Mouse (Mus musculus) hindbrain, embryonic 16.5 days (tissue): ENCODE measurements around the gene Mlst8. TPM values are rescaled to one million over a fixed set of nuclear protein-coding genes. Genes with fewer than 3 reads are reported as not detected.

Experiments used
- ATAC-seq: fragments of 200-750 bp; cut with Nextera tagmentation; 2 replicates; pipeline ENCODE4 v1.8.0; 2017; ENCODE audit warnings: moderate TSS enrichment, moderate library complexity
- H3K27ac ChIP-seq: fragments of 300-500 bp; sonication (generic); 2 replicates; pipeline ENCODE4 v1.5.1; 2014; ENCODE audit warnings: low read depth, mild to moderate bottlenecking, control low read depth, low read length, moderate library complexity
- H3K27me3 ChIP-seq: fragments of 300-500 bp; sonication (generic); replicated peaks from 2 replicates; pipeline ENCODE4 v1.6.1; 2014; ENCODE audit warnings: low read length; ENCODE audit not compliant: control insufficient read depth, insufficient read depth
- H3K36me3 ChIP-seq: fragments of 300-500 bp; sonication (generic); 2 replicates; pipeline ENCODE4 v1.6.1; 2014; ENCODE audit warnings: mild to moderate bottlenecking, low read length, moderate library complexity, mixed read lengths; ENCODE audit not compliant: control insufficient read depth, insufficient read depth
- H3K4me1 ChIP-seq: fragments of 300-500 bp; sonication (generic); 2 replicates; pipeline ENCODE4 v1.6.1; 2014; ENCODE audit warnings: low read depth, low read length; ENCODE audit not compliant: control insufficient read depth, insufficient read depth
- H3K4me2 ChIP-seq: fragments of 300-500 bp; sonication (generic); 2 replicates; pipeline ENCODE4 v1.6.1; 2014; ENCODE audit warnings: mild to moderate bottlenecking, low read length, control low read depth, moderate library complexity
- H3K4me3 ChIP-seq: fragments of 300-500 bp; sonication (generic); 2 replicates; pipeline ENCODE4 v1.5.1; 2014; ENCODE audit warnings: mild to moderate bottlenecking, low read length, control low read depth, moderate library complexity
- H3K9ac ChIP-seq: fragments of 300-500 bp; sonication (generic); 2 replicates; pipeline ENCODE4 v1.6.1; 2014; ENCODE audit warnings: low read depth, mild to moderate bottlenecking, control low read depth, low read length, moderate library complexity
- H3K9me3 ChIP-seq: fragments of 300-500 bp; sonication (generic); 2 replicates; pipeline ENCODE4 v1.6.1; 2014; ENCODE audit warnings: mild to moderate bottlenecking, low read length, moderate library complexity; ENCODE audit not compliant: control insufficient read depth
- WGBS: fragments of 180-500 bp; shearing (Covaris S2); extraction: QIAGEN DNeasy Blood & Tissue Kit; methylation state at CpG from one replicate; pipeline ENCODE4 v1.1.7; 2014; 5-methylcytosine and 5-hydroxymethylcytosine counted together
- polyA plus RNA-seq: library from polyadenylated mRNA; unstranded; fragments of >200 nt; fragmentation: Nextera tagmentation; extraction: Ambion mirVana; gene quantifications from 2 replicates; pipeline ENCODE4 v1.2.1, GENCODE M21; 2015

Mlst8 gene
- polyA plus RNA-seq = 36.2 and 39.3 TPM in 2 replicates

DNA sequence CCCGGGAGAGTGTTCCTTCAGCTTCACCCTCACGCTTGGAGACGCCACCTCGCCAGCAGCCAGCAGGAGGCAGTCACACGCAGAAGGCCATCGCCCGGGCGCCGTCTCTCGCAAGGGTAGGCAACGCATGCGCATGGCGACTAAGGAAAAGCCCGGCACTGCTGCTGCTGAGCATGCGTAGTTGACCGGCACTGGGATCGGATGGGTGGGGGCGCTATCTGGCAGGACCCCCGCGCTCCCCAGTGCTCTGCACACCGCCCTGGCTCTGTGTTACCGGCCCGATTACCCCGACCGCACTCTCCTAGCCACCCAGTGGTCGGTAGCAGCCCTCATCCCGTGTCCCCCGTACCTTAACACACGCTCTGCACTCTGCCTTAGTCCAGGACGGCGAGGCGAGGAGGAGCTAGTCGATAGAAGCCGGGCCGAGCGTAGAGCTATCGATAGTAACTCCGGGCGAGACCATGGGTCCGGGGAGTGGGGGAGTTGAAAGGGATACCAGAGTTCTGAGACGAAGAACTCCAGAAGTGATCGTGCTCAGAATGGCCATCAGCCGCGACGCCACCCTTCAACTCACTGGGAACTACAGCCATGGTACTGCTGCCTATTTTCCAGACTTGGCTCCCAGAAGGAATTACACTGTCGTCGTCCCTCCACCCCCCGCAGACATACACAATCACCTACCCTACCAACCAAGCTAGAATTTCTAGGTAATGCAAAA, at the start of gene Mlst8:
Mlst8 (minus strand) TSS at position 416 of the 718 bp plus-strand sequence.
- H3K27ac ChIP-seq = peak within 1 kb of the TSS; percentile 98
- H3K9ac ChIP-seq = peak within 1 kb of the TSS; percentile 74
- ATAC-seq = peak; percentile 95
- under 1% methylated on average over 48 of the region's 48 CpGs for WGBS
- no peaks in the 10 kb centered on the region for H3K9me3 ChIP-seq
- peaks cover 20% of the 10 kb centered on the region for H3K36me3 ChIP-seq
- H3K4me1 ChIP-seq = peaks cover 17% of the 10 kb centered on the region
- no peaks in the 10 kb centered on the region for H3K27me3 ChIP-seq
- peak within 1 kb of the TSS; percentile 61 for H3K4me2 ChIP-seq
- peak within 1 kb of the TSS; percentile 56 for H3K4me3 ChIP-seq

DNA sequence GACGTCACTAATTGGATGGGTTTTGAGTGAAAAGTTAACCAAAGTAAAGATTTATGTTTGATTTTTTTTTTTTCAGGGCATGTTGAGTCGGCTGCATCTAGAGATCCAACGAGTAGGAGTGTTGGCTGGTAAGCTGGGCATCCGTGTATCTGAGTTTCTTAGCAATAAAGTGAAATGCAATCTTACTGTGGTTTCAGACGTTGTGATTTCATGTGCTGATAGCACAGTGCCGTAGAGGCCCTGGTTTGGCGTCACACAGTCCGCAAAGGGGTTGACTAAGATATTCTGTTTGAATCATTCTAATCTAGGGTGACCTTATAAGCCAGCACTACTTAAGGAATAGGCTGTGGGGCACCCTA, 49.7 kb upstream of the Mlst8 start:
- H3K27me3 ChIP-seq = no peaks in the 10 kb centered on the region
- H3K4me2 ChIP-seq = peak overlapping the region; percentile 71
- H3K9me3 ChIP-seq = no peaks in the 10 kb centered on the region
- H3K36me3 ChIP-seq = no peaks in the 10 kb centered on the region; the same call in 1 of the 2 replicates
- under 1% methylated on average over 8 of the region's 8 CpGs for WGBS
- no peak for ATAC-seq
- peak overlapping the region; percentile 94 for H3K4me3 ChIP-seq
- peak overlapping the region; percentile 70 for H3K9ac ChIP-seq
- peaks cover 51% of the 10 kb centered on the region for H3K4me1 ChIP-seq
- H3K27ac ChIP-seq = peak overlapping the region; percentile 78

DNA sequence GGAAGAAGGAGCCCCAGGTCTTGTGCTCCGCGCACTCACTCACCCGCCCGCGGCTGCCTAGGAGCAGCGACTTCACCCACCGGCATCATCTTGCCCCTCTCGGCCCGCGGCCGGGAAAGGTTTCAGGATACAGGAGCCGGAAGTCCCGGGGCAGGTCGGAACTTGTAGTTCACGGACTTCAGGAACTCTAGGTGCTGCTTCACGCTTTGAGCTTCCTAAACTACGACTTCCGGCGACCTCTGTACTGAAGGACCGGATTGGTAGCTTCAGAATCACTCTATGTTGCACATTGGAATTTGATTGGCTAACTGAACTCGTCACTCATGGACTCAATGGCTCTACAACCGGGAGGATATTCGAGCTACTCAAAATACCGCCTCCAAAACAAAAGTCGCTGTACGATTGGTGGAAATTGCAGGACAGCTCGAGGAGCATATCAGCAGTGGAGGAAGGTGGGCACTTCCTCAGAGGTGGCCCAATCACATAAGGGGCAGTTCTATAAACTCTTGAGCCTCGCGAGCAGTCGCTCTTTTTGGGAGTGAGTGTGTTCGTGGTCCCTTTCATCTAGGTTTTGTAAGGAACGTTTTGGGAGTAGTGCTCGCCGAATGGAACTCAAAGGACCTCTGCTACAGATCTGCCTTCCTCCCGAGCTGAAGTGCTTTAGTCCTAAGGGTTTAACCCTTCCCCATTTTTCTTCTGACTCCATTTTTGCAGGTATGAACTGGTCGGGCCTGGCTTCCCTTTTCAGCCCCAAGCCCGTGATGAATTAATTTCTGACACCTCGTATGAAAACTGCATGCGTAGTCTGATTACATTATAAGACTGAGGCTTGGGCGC, 49.1 kb upstream of the Mlst8 start, which contains the start of gene Traf7:
Traf7 (minus strand) TSS at position 216 of the 837 bp plus-strand sequence.
- Histone ChIP-seq H3K36me3 (no peaks in the 10 kb centered on the region; the same call in 1 of the 2 replicates), H3K4me3 (peak within 1 kb of the TSS; percentile 94), H3K27me3 (no peaks in the 10 kb centered on the region), H3K9me3 (no peaks in the 10 kb centered on the region), H3K9ac (peak within 1 kb of the TSS; percentile 97), H3K4me2 (peak within 1 kb of the TSS; percentile 80), H3K4me1 (peaks cover 47% of the 10 kb centered on the region), H3K27ac (peak within 1 kb of the TSS; percentile 89)
- ATAC-seq = peak; percentile 98
- WGBS = under 1% methylated on average over 40 of the region's 40 CpGs

DNA sequence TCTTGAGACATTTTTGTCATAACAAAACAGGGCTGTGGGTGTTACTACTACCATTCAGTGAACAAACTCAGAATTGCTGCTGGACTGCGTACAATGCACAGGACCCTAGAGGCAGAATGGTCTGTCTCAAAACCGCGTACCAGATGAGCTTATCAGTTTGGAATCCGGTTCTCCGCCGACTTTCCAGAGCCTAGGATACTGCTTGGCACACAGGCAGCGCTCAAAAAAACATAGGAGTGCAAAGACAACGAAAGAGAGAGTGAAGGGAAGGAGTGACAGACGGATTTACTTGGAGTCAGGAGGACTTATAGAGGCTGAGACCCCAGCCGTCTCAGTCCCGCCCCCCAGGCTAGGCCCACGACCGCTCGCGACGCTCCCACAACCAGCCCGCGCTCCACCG, 48.4 kb upstream of the Mlst8 start:
- peak overlapping the region; percentile 89 for H3K27ac ChIP-seq
- ATAC-seq = peak; percentile 40; the same call in 1 of the 2 replicates
- WGBS = 0% methylated on average over 9 of the region's 19 CpGs

DNA sequence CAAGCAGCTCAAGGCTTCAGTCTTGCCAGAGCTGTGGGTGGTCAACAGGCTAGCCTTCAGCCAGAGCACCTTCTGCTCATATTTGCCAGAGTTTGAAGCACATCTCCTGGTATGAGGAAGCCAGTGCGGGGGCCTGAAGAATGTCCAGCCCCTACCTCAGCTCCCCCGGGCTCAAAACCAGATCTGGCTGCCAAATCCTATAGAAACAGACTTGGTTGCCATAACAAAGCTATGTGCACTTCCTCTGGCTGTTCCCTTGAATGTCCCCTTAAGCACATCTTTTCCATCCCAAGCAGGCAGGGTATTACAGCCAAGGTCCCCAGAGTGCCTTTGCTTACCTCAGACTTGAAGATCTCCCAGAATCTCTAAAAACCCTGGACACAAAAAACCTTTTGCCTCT, 45.9 kb upstream of the Mlst8 start:
- Histone ChIP-seq H3K36me3 (no peaks in the 10 kb centered on the region; the same call in 1 of the 2 replicates), H3K9ac (peak overlapping the region; percentile 13; the same call in 1 of the 2 replicates), H3K27ac (no peak overlapping the region), H3K9me3 (no peaks in the 10 kb centered on the region), H3K4me2 (no peak overlapping the region), H3K4me1 (peaks cover 27% of the 10 kb centered on the region), H3K4me3 (no peak overlapping the region), H3K27me3 (no peaks in the 10 kb centered on the region)
- ATAC-seq = no peak
- WGBS = 82% methylated on average over 2 of the region's 2 CpGs

More for the DNA sequence above, 48.4 kb upstream of the Mlst8 start:
- Histone ChIP-seq H3K4me3 (peak overlapping the region; percentile 94), H3K9me3 (no peaks in the 10 kb centered on the region), H3K9ac (peak overlapping the region; percentile 97), H3K4me2 (peak overlapping the region; percentile 80), H3K36me3 (no peaks in the 10 kb centered on the region; the same call in 1 of the 2 replicates), H3K27me3 (no peaks in the 10 kb centered on the region), H3K4me1 (peaks cover 41% of the 10 kb centered on the region)

DNA sequence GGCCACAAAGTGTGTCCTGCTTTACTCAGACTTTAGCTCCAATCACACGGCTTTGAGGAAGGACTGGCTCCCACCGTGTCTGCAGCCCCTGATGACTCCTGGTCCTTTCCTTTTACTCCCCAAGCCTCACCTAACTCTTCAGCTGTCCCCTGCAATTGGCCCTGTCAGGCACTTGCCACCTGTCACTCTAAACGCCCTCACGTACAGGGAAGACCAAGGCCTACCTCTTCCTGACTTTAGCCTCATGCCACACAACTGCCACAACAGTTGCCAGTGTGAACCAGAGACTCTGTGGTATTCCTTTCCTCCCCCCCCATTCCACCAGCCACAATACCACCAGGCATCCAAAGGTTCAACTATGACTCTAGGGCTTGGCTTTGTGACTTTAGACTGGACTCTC, 41.6 kb upstream of the Mlst8 start:
- Histone ChIP-seq H3K27me3 (no peaks in the 10 kb centered on the region), H3K27ac (no peak overlapping the region), H3K36me3 (peaks cover 17% of the 10 kb centered on the region), H3K4me1 (peaks cover 4% of the 10 kb centered on the region), H3K9me3 (no peaks in the 10 kb centered on the region), H3K4me2 (no peak overlapping the region), H3K4me3 (no peak overlapping the region), H3K9ac (no peak overlapping the region)
- ATAC-seq = no peak
- 90% methylated on average over 4 of the region's 4 CpGs for WGBS

DNA sequence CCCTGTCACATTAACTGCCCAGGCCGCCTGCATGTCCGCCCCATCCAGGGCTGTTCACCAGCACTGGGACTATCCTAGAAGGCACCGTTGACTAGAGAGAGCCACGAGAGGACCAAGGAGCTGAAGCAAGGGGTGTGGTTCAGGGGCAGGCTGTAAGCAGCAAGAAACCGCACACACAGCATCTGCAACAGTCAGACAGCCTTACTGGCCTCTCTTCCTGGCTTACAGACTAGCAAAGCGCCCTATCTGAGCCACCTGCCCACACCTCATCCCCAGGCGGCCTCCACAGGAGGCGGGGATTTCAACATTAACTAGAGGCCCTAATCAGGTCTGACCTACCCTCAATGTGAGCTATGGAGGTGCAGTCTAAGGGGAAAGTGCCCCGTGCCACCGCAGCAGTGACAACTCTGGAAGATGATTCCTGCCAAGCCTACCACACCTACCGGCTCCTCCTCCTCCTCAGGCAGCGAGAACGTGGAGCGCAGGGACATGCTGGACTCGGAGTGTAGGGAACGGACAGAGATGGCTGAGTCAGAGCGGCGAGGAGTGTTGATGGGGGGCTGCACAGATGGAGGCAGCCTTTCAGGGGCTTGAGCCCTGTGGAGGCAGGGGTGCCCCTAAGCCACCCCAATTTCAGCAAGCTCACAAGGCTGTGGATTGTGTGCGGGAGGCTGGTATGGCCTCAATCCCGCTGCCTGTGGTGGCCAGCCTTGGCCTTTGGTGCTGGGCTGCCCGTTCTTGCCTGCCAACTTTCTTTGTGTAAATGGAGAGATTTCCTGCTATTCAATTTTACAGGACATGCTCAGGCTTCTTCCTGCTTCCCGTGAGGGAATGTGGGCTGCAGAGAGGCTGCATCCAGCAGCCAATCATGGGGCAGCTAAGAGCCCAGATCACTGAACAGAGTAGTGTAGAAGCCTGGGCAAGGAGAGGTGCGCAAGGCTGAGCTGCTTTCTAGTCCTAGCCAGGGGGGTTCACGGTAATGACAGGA, 35.7 kb upstream of the Mlst8 start:
- Histone ChIP-seq H3K4me2 (no peak overlapping the region), H3K27me3 (no peaks in the 10 kb centered on the region), H3K9me3 (no peaks in the 10 kb centered on the region), H3K36me3 (peaks cover 29% of the 10 kb centered on the region), H3K4me3 (no peak overlapping the region), H3K9ac (peak overlapping the region; percentile 11; the same call in 1 of the 2 replicates), H3K4me1 (no peaks in the 10 kb centered on the region; the same call in 1 of the 2 replicates), H3K27ac (no peak overlapping the region; the same call in 1 of the 2 replicates)
- no peak for ATAC-seq
- WGBS = 86% methylated on average over 23 of the region's 24 CpGs

DNA sequence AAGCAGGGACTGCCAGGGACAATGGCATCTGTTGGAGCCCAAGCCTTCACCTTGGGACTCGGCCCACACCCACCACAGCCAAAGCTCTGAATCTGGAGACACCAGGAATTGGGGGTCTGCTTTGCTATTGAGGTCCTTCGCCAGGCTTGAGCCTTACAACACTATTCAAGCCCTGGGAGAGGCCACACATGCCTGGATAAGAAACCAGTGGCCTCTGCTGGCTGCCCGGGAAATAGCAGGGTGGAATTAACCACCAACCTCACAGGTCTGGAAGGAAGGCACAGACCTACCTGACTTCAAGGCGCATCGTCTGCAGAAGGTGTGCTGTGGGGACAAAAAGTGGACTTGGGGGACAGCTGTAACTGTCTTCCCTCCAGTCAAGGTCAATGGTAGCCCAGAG, 34.7 kb upstream of the Mlst8 start:
- no peak overlapping the region for H3K9ac ChIP-seq
- no peak overlapping the region for H3K4me2 ChIP-seq
- no peaks in the 10 kb centered on the region; the same call in 1 of the 2 replicates for H3K4me1 ChIP-seq
- no peak overlapping the region for H3K4me3 ChIP-seq
- whole genome bisulfite sequencing = 48% methylated on average over 5 of the region's 5 CpGs
- no peak overlapping the region for H3K27ac ChIP-seq
- no peaks in the 10 kb centered on the region for H3K27me3 ChIP-seq
- peaks cover 29% of the 10 kb centered on the region for H3K36me3 ChIP-seq
- H3K9me3 ChIP-seq = no peaks in the 10 kb centered on the region
- ATAC-seq = peak; percentile 71
